In genomic region chr17:34028501-34029149, GRCm38 (mm10) we compare ENCODE assay signal across 8 mouse cellular contexts. TPM values are rescaled to one million over a fixed set of nuclear protein-coding genes. Genes with fewer than 3 reads are reported as not detected.
DNase-seq lines count a peak whose midpoint lies in the region; ATAC-seq lines count a peak whose summit lies in the region.

No protein-coding gene starts in this region.

- peak; percentile 19 for DNase-seq in kidney, adult 9 months
- no peak for DNase-seq in kidney, postnatal 14 days
- DNase-seq in embryonic facial prominence, embryonic 10.5 days (ENCODE audit: low spot score): no peak
- DNase-seq in liver, embryonic 13.5 days: no peak
- DNase-seq in urinary bladder, postnatal 4 days (ENCODE audit: low spot score in 2 of 2): no peak
- no peak for DNase-seq in retina, embryonic 14.5 days (ENCODE audit: low spot score)
- DNase-seq in adipocyte (ENCODE audit: low spot score): no peak

- H3K4me3 ChIP-seq in embryonic facial prominence, embryonic 10.5 days: peak overlapping the region; percentile 96
- H3K4me3 ChIP-seq in heart, embryonic 11.5 days (ENCODE audit: low read depth, low read length): 0 out of 2 replicates have a peak overlapping the region, but pooled peaks have one; percentile 4
- H3K4me3 ChIP-seq in liver, embryonic 13.5 days (replicated peaks): peak overlapping the region; percentile 94

- H3K27ac ChIP-seq in embryonic facial prominence, embryonic 10.5 days (replicated peaks): peak overlapping the region; percentile 97
- peak overlapping the region; percentile 22; the same call in 1 of the 2 replicates for H3K27ac ChIP-seq in heart, embryonic 11.5 days (ENCODE audit: low read depth, low read length)
- H3K27ac ChIP-seq in liver, embryonic 13.5 days: peak overlapping the region; percentile 40; the same call in 1 of the 2 replicates

- no peaks in the 10 kb centered on the region for H3K9me3 ChIP-seq in embryonic facial prominence, embryonic 10.5 days
- H3K9me3 ChIP-seq in heart, embryonic 11.5 days (replicated peaks; ENCODE audit: control insufficient read depth, low read length): no peaks in the 10 kb centered on the region
- H3K9me3 ChIP-seq in liver, embryonic 13.5 days (replicated peaks): no peaks in the 10 kb centered on the region

- peaks cover 80% of the 10 kb centered on the region for H3K4me1 ChIP-seq in embryonic facial prominence, embryonic 10.5 days
- H3K4me1 ChIP-seq in heart, embryonic 11.5 days (ENCODE audit: control insufficient read depth, insufficient read depth, low read length): peaks cover 57% of the 10 kb centered on the region
- H3K4me1 ChIP-seq in liver, embryonic 13.5 days (replicated peaks): peaks cover 83% of the 10 kb centered on the region

- WGBS in embryonic facial prominence, embryonic 10.5 days: 68% methylated on average over 17 of the region's 17 CpGs
- whole genome bisulfite sequencing in heart, embryonic 11.5 days (ENCODE audit: insufficient replicate concordance): 70% methylated on average over 17 of the region's 17 CpGs
- 77% methylated on average over 17 of the region's 17 CpGs for WGBS in liver, embryonic 13.5 days (ENCODE audit: insufficient replicate concordance)

- no peak for ATAC-seq in heart, embryonic 11.5 days (replicated peaks; ENCODE audit: insufficient number of reproducible peaks, low FRiP score, low TSS enrichment)
- ATAC-seq in liver, embryonic 13.5 days (ENCODE audit: low read depth): no peak

- H3K4me2 ChIP-seq in heart, embryonic 11.5 days: peak overlapping the region; percentile 97; the same call in 1 of the 2 replicates
- peak overlapping the region; percentile 98 for H3K4me2 ChIP-seq in liver, embryonic 13.5 days

- H3K9ac ChIP-seq in heart, embryonic 11.5 days (ENCODE audit: low read depth, low read length): no peak overlapping the region
- H3K9ac ChIP-seq in liver, embryonic 13.5 days: peak overlapping the region; percentile 35; the same call in 1 of the 2 replicates

- H3K36me3 ChIP-seq in embryonic facial prominence, embryonic 10.5 days (replicated peaks): peaks cover 34% of the 10 kb centered on the region
- peaks cover 15% of the 10 kb centered on the region for H3K36me3 ChIP-seq in heart, embryonic 11.5 days (ENCODE audit: control insufficient read depth, insufficient read depth, low read length)
- peaks cover 25% of the 10 kb centered on the region for H3K36me3 ChIP-seq in liver, embryonic 13.5 days

- no peaks in the 10 kb centered on the region for H3K27me3 ChIP-seq in embryonic facial prominence, embryonic 10.5 days (replicated peaks; ENCODE audit: low read depth, poor library complexity, severe bottlenecking)
- no peaks in the 10 kb centered on the region for H3K27me3 ChIP-seq in heart, embryonic 11.5 days (ENCODE audit: control insufficient read depth, insufficient read depth, low read length)
- H3K27me3 ChIP-seq in liver, embryonic 13.5 days: no peaks in the 10 kb centered on the region

RNA-seq across cellular contexts. Expression of gene H2-Ke6, which starts 0.8 kb away (rescaled TPM):
- polyA plus RNA-seq in embryonic facial prominence, embryonic 10.5 days (2016; fragmentation: Nextera tagmentation; extraction: Ambion mirVana): 41.4 and 44.8 TPM in 2 replicates
- polyA plus RNA-seq in heart, embryonic 11.5 days (2014; fragmentation: Nextera tagmentation; extraction: Ambion mirVana): 29.4 and 35.5 TPM in 2 replicates
- 25.2 and 25.7 TPM in 2 replicates for polyA plus RNA-seq in liver, embryonic 13.5 days (2015; fragmentation: Nextera tagmentation; extraction: Ambion mirVana)

RNA-seq across cellular contexts. Expression of gene Slc39a7, which starts 2.9 kb away (rescaled TPM):
- polyA plus RNA-seq in embryonic facial prominence, embryonic 10.5 days (2016; fragmentation: Nextera tagmentation; extraction: Ambion mirVana): 167 and 177 TPM in 2 replicates
- 61.4 and 67.2 TPM in 2 replicates for polyA plus RNA-seq in heart, embryonic 11.5 days (2014; fragmentation: Nextera tagmentation; extraction: Ambion mirVana)
- 71.7 and 76.7 TPM in 2 replicates for polyA plus RNA-seq in liver, embryonic 13.5 days (2015; fragmentation: Nextera tagmentation; extraction: Ambion mirVana)

RNA-seq across cellular contexts. Expression of gene Rxrb, which starts 3.0 kb away (rescaled TPM):
- 44.7 and 47.9 TPM in 2 replicates for polyA plus RNA-seq in embryonic facial prominence, embryonic 10.5 days (2016; fragmentation: Nextera tagmentation; extraction: Ambion mirVana)
- polyA plus RNA-seq in heart, embryonic 11.5 days (2014; fragmentation: Nextera tagmentation; extraction: Ambion mirVana): 13.8 and 14.6 TPM in 2 replicates
- 18.2 and 18.6 TPM in 2 replicates for polyA plus RNA-seq in liver, embryonic 13.5 days (2015; fragmentation: Nextera tagmentation; extraction: Ambion mirVana)

RNA-seq across cellular contexts. Expression of gene Ring1, which starts 4.1 kb away (rescaled TPM):
- 11.0 and 11.6 TPM in 2 replicates for polyA plus RNA-seq in embryonic facial prominence, embryonic 10.5 days (2016; fragmentation: Nextera tagmentation; extraction: Ambion mirVana)
- polyA plus RNA-seq in heart, embryonic 11.5 days (2014; fragmentation: Nextera tagmentation; extraction: Ambion mirVana): 3.9 and 4.4 TPM in 2 replicates
- polyA plus RNA-seq in liver, embryonic 13.5 days (2015; fragmentation: Nextera tagmentation; extraction: Ambion mirVana): 5.2 and 5.4 TPM in 2 replicates

RNA-seq across cellular contexts. Expression of gene Col11a2, which starts 10.6 kb away (rescaled TPM):
- polyA plus RNA-seq in embryonic facial prominence, embryonic 10.5 days (2016; fragmentation: Nextera tagmentation; extraction: Ambion mirVana): 1.0 and 1.2 TPM in 2 replicates
- polyA plus RNA-seq in heart, embryonic 11.5 days (2014; fragmentation: Nextera tagmentation; extraction: Ambion mirVana): 0.31 and 0.70 TPM in 2 replicates
- polyA plus RNA-seq in liver, embryonic 13.5 days (2015; fragmentation: Nextera tagmentation; extraction: Ambion mirVana): 0.32 and 0.54 TPM in 2 replicates

Comparison
In these comparisons a context has a peak if more than half of its experiments do, and no peak if none do; other contexts are left out.
1. H3K27ac ChIP-seq: peak in every context shown above with its lines; median percentile 97 in embryonic facial prominence, embryonic 10.5 days; 40 in liver, embryonic 13.5 days; 22 in heart, embryonic 11.5 days.
2. H3K4me3 ChIP-seq: peak in every context shown above with its lines; median percentile 96 in embryonic facial prominence, embryonic 10.5 days; 94 in liver, embryonic 13.5 days; 4 in heart, embryonic 11.5 days.